Mouse (Mus musculus) thymus, postnatal 10 days (tissue): Measurements from ENCODE around the gene Pramef8.
"Not testable (repeated sequence)": the region's sequence is repeated elsewhere in the genome, so short reads cannot be mapped to it uniquely, and the experiment has no call there.

Experiments used
- DNase-seq, 2 experiments: peaks; one replicate each; pipeline ENCODE4 v3.0.0; 2021; ENCODE audit warnings: low spot score in 2 of 2

Gene Pramef8

DNA sequence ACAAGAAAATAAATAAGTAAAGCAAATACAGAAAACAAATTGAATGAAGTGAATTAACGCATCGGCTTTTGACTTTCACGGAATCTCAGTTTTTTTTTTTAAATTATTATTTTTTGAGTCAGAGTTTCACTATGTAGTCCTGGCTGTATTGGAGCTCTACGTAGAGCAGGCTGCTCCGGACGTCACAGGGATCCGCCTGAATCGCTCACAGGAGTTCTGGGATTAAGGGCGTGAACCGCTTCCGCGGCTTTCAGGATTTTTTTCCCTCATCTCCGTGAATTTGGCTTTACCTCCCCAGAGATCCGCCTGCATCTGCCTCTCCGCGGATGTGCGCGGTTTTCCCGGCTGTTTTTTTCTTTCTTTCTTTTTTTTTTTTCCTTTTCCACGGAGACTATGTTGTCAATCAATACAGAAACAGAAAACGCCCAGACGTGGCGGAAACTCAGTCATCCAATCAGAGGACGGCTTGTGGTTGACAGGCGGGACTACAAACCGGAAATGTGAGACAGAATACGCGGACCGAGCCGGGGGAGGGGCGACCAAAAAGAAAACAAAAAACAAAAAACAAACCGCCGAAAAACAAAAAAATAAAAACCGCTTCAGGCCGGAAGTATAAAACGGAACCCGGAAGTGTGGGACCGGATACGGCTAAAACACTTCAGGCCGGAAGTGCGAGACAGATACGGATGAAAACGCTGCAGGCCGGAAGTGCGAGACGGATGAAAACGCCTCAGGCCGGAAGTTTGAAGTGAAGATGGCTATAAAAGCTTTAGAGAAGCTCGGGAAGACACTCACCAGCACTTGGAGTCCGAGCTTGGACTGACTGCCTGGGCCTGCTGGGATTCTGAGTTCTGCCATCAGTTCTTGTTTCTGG lies at the start of gene Pramef8:
Pramef8 (plus strand) TSS at position 208 of the 874 bp plus-strand sequence.
- DNase-seq: peak; percentile 82 to 83

DNA sequence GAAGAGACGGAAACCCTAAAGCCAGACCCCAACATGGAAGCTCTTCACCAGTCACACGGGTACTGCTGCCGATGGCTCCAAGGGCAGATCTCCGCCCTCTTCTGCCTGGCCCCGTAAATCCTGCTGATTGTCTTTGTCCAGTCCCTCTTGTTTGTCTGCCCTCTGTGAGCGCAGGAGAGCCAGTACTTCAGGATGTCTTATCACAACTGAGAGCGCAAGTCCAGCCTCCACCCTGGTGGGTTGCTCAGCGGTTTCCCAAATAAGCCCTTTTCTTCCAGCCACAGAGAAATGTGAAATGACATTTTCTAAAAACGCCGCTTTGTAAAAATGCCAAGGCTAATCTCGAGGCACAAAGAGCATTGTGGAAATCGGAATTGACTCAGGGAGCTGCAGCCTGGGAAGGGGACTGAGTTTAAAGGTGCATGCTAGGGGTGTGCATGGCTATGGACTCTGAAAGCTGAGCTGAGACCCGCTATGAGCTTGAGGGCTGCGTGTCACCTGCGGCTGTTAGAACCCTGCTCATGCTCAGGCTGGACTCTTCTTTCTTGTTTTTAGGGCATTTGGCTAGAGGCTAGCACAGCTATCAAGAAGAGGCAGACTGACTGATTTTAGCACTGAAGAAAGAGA lies 45.7 kb upstream of the Pramef8 start:
- no peak for DNase-seq

DNA sequence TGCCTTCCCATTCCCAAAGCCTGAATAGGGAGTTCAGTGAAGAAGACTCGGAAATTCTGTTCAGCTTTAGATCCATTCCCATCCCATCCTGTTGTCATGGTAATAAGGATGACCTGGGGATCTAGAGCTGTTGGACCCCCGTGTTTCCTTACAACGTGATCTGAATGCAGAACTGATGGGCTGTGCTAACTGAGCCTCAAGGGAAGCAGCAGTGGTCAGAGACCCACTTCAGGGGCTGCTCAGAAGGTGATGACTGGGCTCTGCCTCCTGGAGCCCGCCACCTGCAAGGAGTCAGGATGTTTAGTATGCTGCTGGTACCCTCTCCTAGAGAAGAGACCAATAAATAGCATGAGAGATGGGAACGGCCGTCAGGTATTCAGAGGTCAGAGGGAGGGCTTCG lies 32.7 kb upstream of the Pramef8 start:
- no peak for DNase-seq

DNA sequence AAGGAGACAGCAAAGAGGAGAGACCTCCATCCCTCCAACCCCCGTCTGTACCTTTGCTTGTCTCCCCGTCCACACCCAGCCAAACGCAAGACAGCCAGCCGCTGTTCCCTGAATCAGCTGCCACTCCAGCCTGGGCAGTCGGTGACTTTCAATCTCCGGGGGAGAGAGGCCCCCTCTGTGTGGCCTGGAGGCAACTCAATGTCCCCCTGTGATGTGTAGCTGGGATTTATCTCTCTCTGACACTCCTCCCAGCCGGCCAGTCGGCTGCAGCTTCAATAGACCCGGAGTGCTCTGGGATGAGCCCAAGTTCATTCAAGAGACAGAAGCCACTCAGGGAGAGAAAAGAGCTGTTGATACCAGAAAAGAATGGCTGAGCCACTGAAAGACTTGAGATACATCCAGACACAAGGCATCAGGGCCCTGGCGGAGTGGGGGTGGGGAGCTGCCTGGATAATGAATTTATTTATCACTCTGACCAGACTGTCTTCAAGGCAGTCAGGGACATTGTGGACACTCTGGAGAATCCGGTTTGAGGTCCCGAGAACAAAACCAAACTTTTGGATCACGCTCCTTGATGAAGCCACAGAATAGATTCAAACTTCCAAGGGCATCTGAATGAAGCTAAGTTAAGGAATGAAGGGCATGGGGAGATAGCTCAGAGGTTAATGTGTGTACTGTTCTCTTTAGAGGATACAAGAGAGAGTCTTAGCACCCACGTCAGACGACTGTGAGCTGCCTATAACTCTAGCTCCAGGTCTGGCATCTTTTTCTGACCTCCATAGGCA lies 32.1 kb upstream of the Pramef8 start:
- DNase-seq: no peak

DNA sequence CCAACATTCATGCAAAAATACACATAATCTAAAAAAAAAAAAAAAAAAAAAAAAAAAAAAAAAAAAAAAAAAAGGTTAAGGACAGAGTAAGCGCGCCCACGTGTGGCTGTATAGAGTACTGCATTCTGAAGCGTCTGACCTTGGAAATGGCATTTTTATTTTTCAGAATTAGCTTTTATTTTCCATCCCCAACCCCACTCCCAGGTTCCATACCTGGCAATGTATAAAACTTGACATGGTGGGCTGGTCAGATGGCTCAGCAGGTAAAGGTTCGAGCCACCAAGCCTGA lies 31.6 kb upstream of the Pramef8 start:
- DNase-seq: peak in 1 of 2 experiments; percentile 18

DNA sequence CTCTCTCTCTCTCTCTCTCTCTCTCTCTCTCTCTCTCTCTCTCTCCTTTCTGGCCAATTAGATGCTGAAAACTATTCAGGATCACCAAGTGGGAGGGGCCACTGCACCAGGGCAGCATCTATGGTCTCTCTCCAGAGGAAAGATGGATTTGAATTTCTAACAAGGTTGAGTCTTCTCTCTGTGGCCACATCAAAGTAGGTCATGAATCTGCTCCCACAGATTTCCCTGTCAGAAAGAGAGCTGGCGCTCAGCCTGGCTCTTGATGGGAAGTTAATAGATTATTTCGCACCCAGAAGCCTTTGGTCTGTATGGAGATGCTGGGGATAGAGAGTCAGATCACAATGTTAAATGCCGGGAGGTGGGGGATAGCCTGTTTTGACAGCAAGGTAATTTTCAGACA lies 30.1 kb upstream of the Pramef8 start:
- DNase-seq: no peak

DNA sequence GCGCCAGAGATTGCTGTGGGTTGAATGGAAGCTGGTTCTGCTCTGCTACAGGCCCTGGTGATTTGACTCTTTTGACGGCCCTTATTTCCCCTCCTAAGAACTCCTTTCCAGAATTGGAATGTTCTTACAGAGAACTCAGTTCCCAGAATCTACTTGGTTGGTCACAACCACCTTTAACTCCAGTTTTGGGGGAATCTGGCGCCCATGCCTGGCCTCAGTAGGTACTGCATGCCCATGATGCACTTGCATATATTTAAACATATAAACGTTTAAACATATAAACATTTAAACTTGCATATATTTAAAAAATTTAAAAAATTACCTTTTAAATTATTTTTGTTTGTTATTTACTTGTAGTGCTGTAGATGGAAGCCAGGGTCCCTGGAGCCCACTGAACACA lies 28.6 kb upstream of the Pramef8 start:
- DNase-seq: no peak

DNA sequence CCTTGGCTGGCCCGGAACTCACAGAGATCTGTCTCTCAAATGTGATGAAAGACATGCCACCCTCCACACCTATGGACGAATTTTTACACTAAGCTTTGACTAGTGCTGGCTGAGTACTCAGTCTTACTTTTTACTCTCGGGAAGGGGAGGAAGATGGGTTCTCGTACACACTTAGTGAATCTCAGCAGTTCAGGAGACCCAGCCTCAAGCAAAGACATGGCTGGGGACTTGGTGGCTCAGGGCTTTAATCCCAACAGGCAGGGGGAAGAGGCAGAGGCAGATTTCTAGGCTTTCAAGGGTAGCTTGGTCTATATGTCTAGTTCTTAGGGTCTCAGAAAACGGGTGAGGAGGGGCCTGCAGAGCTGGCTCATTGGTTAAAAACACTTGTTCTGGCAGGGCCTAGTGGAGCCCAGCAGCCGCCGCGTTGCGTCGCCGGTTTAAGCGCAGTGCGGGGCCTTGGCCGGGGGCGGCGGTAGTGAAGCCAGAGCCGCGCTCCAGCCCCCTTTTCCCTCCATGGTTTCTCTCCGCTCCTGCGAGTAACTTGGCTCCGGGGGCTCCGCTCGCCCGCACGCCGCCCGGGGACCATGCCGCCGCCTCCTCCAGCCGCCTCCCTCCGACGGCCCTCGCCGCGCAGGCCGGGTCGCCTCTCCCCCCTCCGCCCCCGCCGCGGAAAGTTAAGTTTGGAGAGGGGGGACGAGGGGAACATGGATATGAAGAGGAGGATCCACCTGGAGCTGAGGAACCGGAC lies 23.1 kb upstream of the Pramef8 start:
- DNase-seq: peak in 1 of 2 experiments; percentile 20

DNA sequence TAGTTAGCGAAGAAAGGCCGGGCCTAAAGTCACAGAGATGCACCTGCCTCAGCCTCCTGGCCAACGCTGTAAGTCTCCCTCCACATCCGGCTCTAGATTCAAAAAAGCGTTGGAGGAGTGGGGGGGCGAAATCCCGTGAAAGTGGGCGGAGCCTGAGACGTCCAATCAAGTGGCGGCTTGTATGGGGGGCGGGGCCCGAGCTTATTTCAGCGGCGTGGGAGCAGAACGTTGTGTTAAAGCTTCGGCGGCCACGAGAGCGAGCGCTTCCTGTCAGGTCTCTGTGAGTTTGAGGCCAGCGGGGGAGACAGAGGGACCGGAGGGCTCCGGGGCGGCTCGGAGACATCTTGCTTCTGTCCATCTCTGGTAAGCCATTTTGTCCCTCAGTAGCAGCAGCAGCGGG lies 18.0 kb upstream of the Pramef8 start, which contains the start of gene Pramel1:
Pramel1 (plus strand) TSS at position 248 of the 400 bp plus-strand sequence.
- no peak for DNase-seq

DNA sequence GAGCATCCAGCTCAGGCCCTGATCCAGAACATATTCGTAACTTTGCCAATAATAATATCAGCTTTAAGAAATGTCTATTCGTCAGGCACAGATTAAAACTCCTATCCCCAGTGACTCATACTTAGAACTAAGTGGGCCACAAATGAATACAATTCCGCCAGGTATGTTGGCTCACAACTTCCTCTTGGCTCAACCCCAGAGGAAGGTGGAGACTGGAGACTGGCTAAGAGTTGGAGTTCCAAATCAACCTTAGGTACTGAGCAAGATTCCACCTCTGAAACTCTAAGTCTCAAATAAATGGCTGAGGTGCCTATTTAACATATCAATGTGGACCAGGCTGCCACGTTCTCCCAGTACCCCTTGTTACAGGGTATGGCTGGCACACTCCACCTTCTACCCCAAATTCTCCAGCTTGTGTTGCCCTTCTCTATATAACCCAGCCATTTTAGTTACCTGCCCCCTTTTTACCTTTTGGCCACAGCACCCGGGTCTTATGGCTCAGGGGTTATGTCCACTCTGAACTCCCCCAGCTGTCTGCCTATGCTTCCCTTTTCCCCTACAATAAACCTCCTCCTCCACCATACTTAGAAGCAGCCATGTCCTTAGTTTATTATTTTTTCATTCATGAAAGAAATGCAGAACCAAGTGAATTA lies 534 bp upstream of the Pramef8 start:
- DNase-seq: no peak

DNA sequence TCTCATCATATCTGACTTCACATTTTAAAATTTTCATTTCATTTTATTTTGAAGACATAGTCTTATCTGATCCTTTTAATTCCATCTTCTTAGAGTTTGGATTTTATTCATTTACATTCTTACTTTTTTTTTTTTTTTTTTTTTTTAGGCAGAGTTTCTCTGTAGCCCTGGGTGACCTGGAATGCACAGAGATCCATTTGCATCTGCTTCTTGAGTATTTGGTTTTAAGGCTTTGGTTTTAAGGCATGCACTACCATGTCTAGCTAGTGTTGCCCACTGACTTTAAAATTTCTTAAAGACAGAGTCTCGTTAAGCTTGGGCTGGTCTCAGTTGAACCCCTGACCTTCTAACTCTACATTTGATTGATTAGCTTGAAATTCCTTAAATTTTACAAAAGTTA lies 1.4 kb downstream of the Pramef8 start:
- no peak for DNase-seq

DNA sequence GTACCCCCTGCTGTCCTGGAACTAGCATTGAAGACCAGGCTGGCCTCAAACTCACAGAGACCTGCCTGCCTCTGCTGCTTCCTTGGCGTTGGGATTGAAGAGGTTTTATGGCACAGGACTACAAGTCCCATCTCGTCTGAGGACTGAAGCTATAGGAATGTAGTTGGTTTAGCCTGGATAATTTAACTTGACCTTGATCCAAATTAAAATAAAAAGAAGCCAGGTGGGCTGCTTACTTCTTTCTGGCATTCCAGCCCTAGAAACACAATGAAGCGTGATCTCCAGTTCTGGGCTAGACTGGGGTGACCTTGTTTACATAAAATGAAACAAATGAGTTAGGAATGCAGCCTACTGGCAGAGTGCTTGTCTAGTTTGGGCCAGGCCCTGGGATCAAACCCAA lies 1.9 kb downstream of the Pramef8 start:
- no peak for DNase-seq

DNA sequence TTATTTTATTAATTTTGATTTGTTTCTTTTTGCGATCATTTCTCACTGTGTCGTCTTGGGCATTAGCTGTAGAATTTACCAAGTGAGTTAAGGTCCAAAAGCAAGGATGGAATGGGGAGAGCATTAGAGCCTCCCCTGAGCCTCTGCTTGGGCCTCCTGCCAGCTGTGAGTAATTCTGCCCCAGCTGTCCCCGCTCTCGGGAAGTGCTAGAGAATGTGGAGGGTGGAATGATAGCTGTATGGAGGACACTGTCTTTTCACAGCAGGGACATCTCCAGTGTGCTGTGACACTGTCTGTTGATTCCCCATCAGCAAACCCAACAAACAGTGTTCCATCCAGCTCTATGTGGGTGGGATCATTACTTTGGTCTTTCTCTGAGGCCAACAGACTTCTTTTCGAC lies 14.5 kb downstream of the Pramef8 start:
- not testable (repeated sequence) for DNase-seq

DNA sequence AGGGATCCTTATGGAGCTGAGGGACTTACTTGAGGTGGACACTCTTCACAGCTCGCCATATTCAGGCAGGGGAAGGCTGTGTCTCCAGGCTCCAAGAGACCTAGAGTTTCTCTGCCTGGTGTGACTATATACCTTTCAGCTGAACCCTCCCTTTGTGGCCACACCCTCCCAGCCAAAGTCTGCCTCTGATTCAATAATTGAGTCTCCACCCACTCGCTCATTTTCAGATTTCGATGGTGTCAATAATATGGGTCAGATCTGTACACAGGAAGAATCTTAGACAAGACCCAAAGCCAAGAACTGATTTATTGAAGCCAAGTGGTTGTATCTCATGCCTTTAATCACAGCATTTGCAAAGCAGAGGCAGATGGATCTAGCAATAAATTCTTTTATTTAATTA lies 38.0 kb downstream of the Pramef8 start, which contains the start of gene Oog4:
Oog4 (minus strand) TSS at position 101 of the 400 bp plus-strand sequence.
- no peak for DNase-seq
